Mouse (Mus musculus): ENCODE data around the gene Hist1h2bk. TPM values are rescaled to one million over a fixed set of nuclear protein-coding genes. Genes with fewer than 3 reads are reported as not detected.
"Not testable (repeated sequence)": the region's sequence is repeated elsewhere in the genome, so short reads cannot be mapped to it uniquely, and the experiment has no call there.

Gene Hist1h2bk
- total and polyA plus RNA-seq, 2 experiments from 2014 or later = 0.34 to 573 TPM

- DNase-seq (ENCODE audit: low spot score) = peak; percentile 88
- Histone ChIP-seq H3K36me3 (replicated peaks; ENCODE audit: control insufficient read depth, insufficient read depth, low read length) (no peaks in the 10 kb centered on the region), H3K9ac (replicated peaks; ENCODE audit: low read depth, low read length) (peak overlapping the region; percentile 40), H3K4me2 (ENCODE audit: low read depth, low read length) (peak overlapping the region; percentile 76), H3K4me1 (ENCODE audit: control insufficient read depth, insufficient read depth) (no peaks in the 10 kb centered on the region; the same call in 1 of the 2 replicates), H3K4me3 (ENCODE audit: low read depth, low read length) (peak overlapping the region; percentile 55), H3K9me3 (replicated peaks; ENCODE audit: control insufficient read depth, low read length) (no peaks in the 10 kb centered on the region), H3K27ac (ENCODE audit: low read depth) (peak overlapping the region; percentile 62), H3K27me3 (ENCODE audit: control insufficient read depth, insufficient read depth, low read length) (no peaks in the 10 kb centered on the region)
- under 1% methylated on average over 52 of the region's 52 CpGs for WGBS
- ATAC-seq (ENCODE audit: insufficient read depth, low read depth) = peak; percentile 95
- TF ChIP-seq CTCF (IDR thresholded peaks at IDR 0.05; ENCODE audit: low read depth) (peak; percentile 75), EP300 (IDR thresholded peaks at IDR 0.05; ENCODE audit: low read depth) (0 out of 2 replicates have a peak, but pooled peaks have one; percentile 74)
Measured at GRCm38 (mm10) chr13:22050591-22051522, 15.2 kb downstream of the Hist1h2bk start.

DNA sequence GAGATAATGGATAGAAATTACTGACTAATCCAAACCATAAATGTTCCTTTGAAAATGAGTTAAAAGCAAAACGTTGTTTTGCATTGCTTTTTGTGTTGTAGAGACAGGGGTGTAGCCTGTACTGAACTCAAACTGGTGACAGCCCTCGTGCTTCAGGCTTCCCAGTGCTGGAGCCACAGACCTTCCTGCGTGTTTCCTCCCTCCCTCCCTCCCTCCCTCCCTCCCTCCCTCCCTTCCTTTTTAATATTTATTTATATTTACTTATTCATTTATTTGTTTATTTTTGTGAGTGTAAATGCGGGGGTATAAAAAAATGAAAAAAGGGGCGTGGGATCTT is 15.8 kb downstream of the Hist1h2bk start:
- peak overlapping the region; percentile 76 for H3K4me2 ChIP-seq (ENCODE audit: low read depth, low read length)
- H3K27me3 ChIP-seq (ENCODE audit: control insufficient read depth, insufficient read depth, low read length) = no peaks in the 10 kb centered on the region
- peak overlapping the region; percentile 55 for H3K4me3 ChIP-seq (ENCODE audit: low read depth, low read length)
- 8% methylated on average over 5 of the region's 5 CpGs for WGBS
- ATAC-seq (ENCODE audit: insufficient read depth, low read depth) = no peak
- TF ChIP-seq EP300 (IDR thresholded peaks at IDR 0.05; ENCODE audit: low read depth) (no peak), CTCF (IDR thresholded peaks at IDR 0.05; ENCODE audit: low read depth) (no peak)
- 0 out of 2 replicates have a peak overlapping the region, but pooled peaks have one; percentile 54 for H3K27ac ChIP-seq (ENCODE audit: low read depth)
- H3K9ac ChIP-seq (replicated peaks; ENCODE audit: low read depth, low read length) = peak overlapping the region; percentile 40; the same call in 1 of the 2 replicates
- no peaks in the 10 kb centered on the region for H3K9me3 ChIP-seq (replicated peaks; ENCODE audit: control insufficient read depth, low read length)
- H3K4me1 ChIP-seq (ENCODE audit: control insufficient read depth, insufficient read depth) = no peaks in the 10 kb centered on the region; the same call in 1 of the 2 replicates
- DNase-seq (ENCODE audit: low spot score) = no peak
- H3K36me3 ChIP-seq (replicated peaks; ENCODE audit: control insufficient read depth, insufficient read depth, low read length) = no peaks in the 10 kb centered on the region

GRCm38 (mm10) chr13:22053754-22054153 is 18.1 kb downstream of the Hist1h2bk start:
- H3K27me3 ChIP-seq (ENCODE audit: control insufficient read depth, insufficient read depth, low read length) = no peaks in the 10 kb centered on the region
- H3K4me2 ChIP-seq (ENCODE audit: low read depth, low read length) = no peak overlapping the region
- 87% methylated on average over 1 of the region's 1 CpGs for WGBS
- ATAC-seq (ENCODE audit: insufficient read depth, low read depth) (no peak), DNase-seq (ENCODE audit: low spot score) (no peak)
- H3K9ac ChIP-seq (replicated peaks; ENCODE audit: low read depth, low read length) = no peak overlapping the region
- H3K9me3 ChIP-seq (replicated peaks; ENCODE audit: control insufficient read depth, low read length) = no peaks in the 10 kb centered on the region
- no peaks in the 10 kb centered on the region for H3K36me3 ChIP-seq (replicated peaks; ENCODE audit: control insufficient read depth, insufficient read depth, low read length)
- TF ChIP-seq CTCF (IDR thresholded peaks at IDR 0.05; ENCODE audit: low read depth) (no peak), EP300 (IDR thresholded peaks at IDR 0.05; ENCODE audit: low read depth) (no peak)
- H3K4me3 ChIP-seq (ENCODE audit: low read depth, low read length) = no peak overlapping the region
- no peaks in the 10 kb centered on the region; the same call in 1 of the 2 replicates for H3K4me1 ChIP-seq (ENCODE audit: control insufficient read depth, insufficient read depth)
- H3K27ac ChIP-seq (ENCODE audit: low read depth) = no peak overlapping the region

- 69% methylated on average over 1 of the region's 1 CpGs for WGBS
- Histone ChIP-seq H3K4me1 (ENCODE audit: control insufficient read depth, insufficient read depth) (no peaks in the 10 kb centered on the region), H3K27ac (ENCODE audit: low read depth) (no peak overlapping the region), H3K9ac (replicated peaks; ENCODE audit: low read depth, low read length) (no peak overlapping the region), H3K36me3 (replicated peaks; ENCODE audit: control insufficient read depth, insufficient read depth, low read length) (no peaks in the 10 kb centered on the region), H3K27me3 (ENCODE audit: control insufficient read depth, insufficient read depth, low read length) (no peaks in the 10 kb centered on the region), H3K9me3 (replicated peaks; ENCODE audit: control insufficient read depth, low read length) (peaks cover 2% of the 10 kb centered on the region; the same call in 1 of the 2 replicates), H3K4me3 (ENCODE audit: low read depth, low read length) (no peak overlapping the region), H3K4me2 (ENCODE audit: low read depth, low read length) (no peak overlapping the region)
- DNase-seq (ENCODE audit: low spot score) (no peak), ATAC-seq (ENCODE audit: insufficient read depth, low read depth) (no peak)
- TF ChIP-seq CTCF (IDR thresholded peaks at IDR 0.05; ENCODE audit: low read depth) (no peak), EP300 (IDR thresholded peaks at IDR 0.05; ENCODE audit: low read depth) (no peak)
Measured at GRCm38 (mm10) chr13:22061422-22061821, 25.8 kb downstream of the Hist1h2bk start.

DNA sequence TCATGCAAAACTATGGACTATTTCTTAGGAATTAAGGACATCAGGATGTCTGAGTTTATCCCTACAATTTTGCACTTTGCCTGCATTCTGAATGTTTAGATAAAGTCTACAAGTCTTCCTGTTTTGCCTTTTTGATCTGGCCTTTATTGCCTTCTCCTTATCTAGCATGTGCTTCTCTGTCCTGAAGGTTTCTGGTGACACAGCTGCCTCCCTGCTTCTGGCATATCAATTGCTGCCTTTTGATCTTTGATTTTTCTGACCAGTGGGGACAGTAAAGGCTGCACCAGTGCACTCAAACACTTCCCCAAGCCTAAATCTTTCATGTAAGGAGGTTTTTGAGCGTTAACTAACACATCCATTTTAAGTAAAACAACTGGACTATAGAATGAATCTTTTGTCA is 27.8 kb downstream of the Hist1h2bk start:
- H3K4me2 ChIP-seq (ENCODE audit: low read depth, low read length) = no peak overlapping the region
- no peak overlapping the region for H3K9ac ChIP-seq (replicated peaks; ENCODE audit: low read depth, low read length)
- no peak for DNase-seq (ENCODE audit: low spot score)
- H3K27ac ChIP-seq (ENCODE audit: low read depth) = no peak overlapping the region
- no peaks in the 10 kb centered on the region for H3K27me3 ChIP-seq (ENCODE audit: control insufficient read depth, insufficient read depth, low read length)
- peaks cover 3% of the 10 kb centered on the region; the same call in 1 of the 2 replicates for H3K9me3 ChIP-seq (replicated peaks; ENCODE audit: control insufficient read depth, low read length)
- no peaks in the 10 kb centered on the region for H3K36me3 ChIP-seq (replicated peaks; ENCODE audit: control insufficient read depth, insufficient read depth, low read length)
- no peak for ATAC-seq (ENCODE audit: insufficient read depth, low read depth)
- H3K4me1 ChIP-seq (ENCODE audit: control insufficient read depth, insufficient read depth) = no peaks in the 10 kb centered on the region
- 47% methylated on average over 1 of the region's 1 CpGs for WGBS
- TF ChIP-seq EP300 (IDR thresholded peaks at IDR 0.05; ENCODE audit: low read depth) = no peak
- no peak for TF ChIP-seq CTCF (IDR thresholded peaks at IDR 0.05; ENCODE audit: low read depth)
- H3K4me3 ChIP-seq (ENCODE audit: low read depth, low read length) = no peak overlapping the region

DNA sequence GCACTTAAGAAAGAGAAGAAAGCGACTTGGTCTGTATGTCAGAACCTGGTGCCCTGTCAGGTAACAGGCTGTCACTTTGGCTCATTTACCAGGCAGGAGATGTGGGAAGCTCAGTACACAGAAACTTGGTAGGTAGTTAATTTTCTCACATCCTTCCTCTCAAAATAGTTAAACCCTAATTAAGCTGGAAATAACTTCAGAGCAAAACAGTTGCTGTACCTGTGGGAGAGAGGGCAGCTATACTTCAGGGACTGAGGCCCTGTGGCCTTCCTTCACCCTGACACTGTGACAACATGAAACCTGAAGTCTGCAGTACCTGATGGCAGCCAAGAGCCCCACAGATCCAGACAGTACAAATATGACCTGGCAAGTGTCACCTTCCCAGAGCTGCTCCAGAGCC is 48.5 kb downstream of the Hist1h2bk start, which contains the start of gene Vmn1r188:
Gene Vmn1r188 (plus strand): TSS at position 301 of the 400 bp plus-strand sequence.
- not testable (repeated sequence) for DNase-seq (ENCODE audit: low spot score); H3K27ac ChIP-seq (ENCODE audit: low read depth); H3K4me3 ChIP-seq (ENCODE audit: low read depth, low read length); H3K27me3 ChIP-seq (ENCODE audit: control insufficient read depth, insufficient read depth, low read length); H3K36me3 ChIP-seq (replicated peaks; ENCODE audit: control insufficient read depth, insufficient read depth, low read length); H3K9me3 ChIP-seq (replicated peaks; ENCODE audit: control insufficient read depth, low read length); ATAC-seq (ENCODE audit: insufficient read depth, low read depth); H3K9ac ChIP-seq (replicated peaks; ENCODE audit: low read depth, low read length); H3K4me2 ChIP-seq (ENCODE audit: low read depth, low read length); H3K4me1 ChIP-seq (ENCODE audit: control insufficient read depth, insufficient read depth)
- WGBS = 68% methylated on average over 1 of the region's 1 CpGs
